8 mouse cellular contexts compared by ENCODE assay signal in genomic region chr2:18587746-18588231, GRCm38 (mm10).
DNase-seq lines count a peak whose midpoint lies in the region; ATAC-seq and TF ChIP-seq lines count a peak whose summit lies in the region.

No protein-coding gene starts in this region.

- TF ChIP-seq POLR2A in heart, adult 2 months (IDR thresholded peaks at IDR 0.05; ENCODE audit: insufficient read depth, low read depth, low read length), result no peak
- TF ChIP-seq POLR2A in bone marrow macrophage, adult 2 months (IDR thresholded peaks at IDR 0.05; ENCODE audit: borderline replicate concordance, low read depth, low read length), result no peak

- H3K36me3 ChIP-seq in heart, adult 2 months (ENCODE audit: control insufficient read depth, insufficient read depth, low read length), result no peaks in the 10 kb centered on the region
- H3K36me3 ChIP-seq in heart, embryonic 13.5 days, result no peaks in the 10 kb centered on the region
- no peaks in the 10 kb centered on the region for H3K36me3 ChIP-seq in midbrain, embryonic 16.5 days (ENCODE audit: control insufficient read depth, insufficient read depth, low read length)

- peak overlapping the region; percentile 74 for H3K9ac ChIP-seq in heart, adult 2 months (ENCODE audit: low read depth, low read length)
- H3K9ac ChIP-seq in heart, embryonic 13.5 days, result peak overlapping the region; percentile 78
- H3K9ac ChIP-seq in midbrain, embryonic 16.5 days (ENCODE audit: low read depth, low read length), result peak overlapping the region; percentile 67

- no peak for ATAC-seq in heart, embryonic 13.5 days (ENCODE audit: extremely low read depth, insufficient number of reproducible peaks, low FRiP score, low TSS enrichment)
- ATAC-seq in midbrain, embryonic 16.5 days, result peak; percentile 26; the same call in 1 of the 2 replicates

- intact Hi-C loops in heart, adult 2 months (cut with DNase I), result loop anchor here (1.0 to 10.0 kb wide), 7 partner anchors 85 to 687 kb away; partner anchors contain the start of genes 4930426L09Rik, Commd3, Dnajc1 and Pip4k2a
- intact Hi-C loops in left cerebral cortex, postnatal 4 days (cut with DNase I), result loop anchor here (5.0 to 10.0 kb wide), 2 partner anchors 85 to 193 kb away; partner anchors contain the start of genes Commd3 and Dnajc1

- no peaks in the 10 kb centered on the region for H3K9me3 ChIP-seq in heart, embryonic 13.5 days
- H3K9me3 ChIP-seq in midbrain, embryonic 16.5 days (replicated peaks; ENCODE audit: control insufficient read depth, low read length, poor library complexity, severe bottlenecking), result no peaks in the 10 kb centered on the region

- peak overlapping the region; percentile 59 for H3K4me3 ChIP-seq in heart, adult 2 months
- peak overlapping the region; percentile 84 for H3K4me3 ChIP-seq in bone marrow macrophage, adult 2 months (ENCODE audit: insufficient read depth, low read length)
- peak overlapping the region; percentile 73 for H3K4me3 ChIP-seq in heart, embryonic 13.5 days
- H3K4me3 ChIP-seq in midbrain, embryonic 16.5 days (ENCODE audit: low read depth, low read length), result peak overlapping the region; percentile 65

- peak; percentile 23 to 31 for DNase-seq in heart, adult 2 months
- DNase-seq in heart, adult 8-10 months (ENCODE audit: low spot score), result no peak
- DNase-seq in large intestine, adult 2 months (ENCODE audit: low read depth, low spot score), result peak; percentile 14
- no peak for DNase-seq in left cerebral cortex, adult 11 months (ENCODE audit: low spot score)
- DNase-seq in left cerebral cortex, postnatal 4 days, result no peak

- H3K27ac ChIP-seq in heart, adult 2 months, result peak overlapping the region; percentile 84
- H3K27ac ChIP-seq in bone marrow macrophage, adult 2 months (ENCODE audit: insufficient read depth, low read depth, low read length), result no peak overlapping the region
- peak overlapping the region; percentile 16 for H3K27ac ChIP-seq in heart, embryonic 13.5 days (replicated peaks)
- peak overlapping the region; percentile 62; the same call in 1 of the 2 replicates for H3K27ac ChIP-seq in midbrain, embryonic 16.5 days (ENCODE audit: low read length)

- no peak for TF ChIP-seq CTCF in heart, adult 2 months (IDR thresholded peaks at IDR 0.05)
- no peak for TF ChIP-seq CTCF in bone marrow macrophage, adult 2 months (IDR thresholded peaks at IDR 0.05; ENCODE audit: low read depth, low read length)

- no peaks in the 10 kb centered on the region for H3K79me2 ChIP-seq in heart, adult 2 months (replicated peaks; ENCODE audit: control insufficient read depth, insufficient read depth, low read length)

- under 1% methylated on average over 16 of the region's 16 CpGs for WGBS in heart, adult 2 months
- under 1% methylated on average over 16 of the region's 16 CpGs for WGBS in heart, embryonic 13.5 days
- under 1% methylated on average over 16 of the region's 16 CpGs for WGBS in large intestine, adult 2 months
- under 1% methylated on average over 16 of the region's 16 CpGs for WGBS in midbrain, embryonic 16.5 days

- no peaks in the 10 kb centered on the region for H3K27me3 ChIP-seq in heart, adult 2 months (ENCODE audit: control insufficient read depth, insufficient read depth, low read length)
- H3K27me3 ChIP-seq in heart, embryonic 13.5 days (replicated peaks), result peaks cover 24% of the 10 kb centered on the region
- no peaks in the 10 kb centered on the region for H3K27me3 ChIP-seq in midbrain, embryonic 16.5 days (ENCODE audit: control insufficient read depth, insufficient read depth, low read depth, low read length)

- H3K4me1 ChIP-seq in heart, adult 2 months (ENCODE audit: control insufficient read depth, insufficient read depth, low read length), result no peaks in the 10 kb centered on the region
- H3K4me1 ChIP-seq in bone marrow macrophage, adult 2 months (ENCODE audit: control insufficient read depth, insufficient read depth, low read length), result peaks cover 5% of the 10 kb centered on the region
- peaks cover 6% of the 10 kb centered on the region; the same call in 1 of the 2 replicates for H3K4me1 ChIP-seq in heart, embryonic 13.5 days
- peaks cover 7% of the 10 kb centered on the region; the same call in 1 of the 2 replicates for H3K4me1 ChIP-seq in midbrain, embryonic 16.5 days (ENCODE audit: control insufficient read depth, insufficient read depth, low read length)

- TF ChIP-seq EP300 in heart, adult 2 months (IDR thresholded peaks at IDR 0.05; ENCODE audit: insufficient read depth, low read depth, low read length), result no peak

- H3K4me2 ChIP-seq in heart, embryonic 13.5 days, result peak overlapping the region; percentile 74
- peak overlapping the region; percentile 75 for H3K4me2 ChIP-seq in midbrain, embryonic 16.5 days (ENCODE audit: low read length)

Comparison
In these comparisons a context has a peak if more than half of its experiments do, and no peak if none do; other contexts are left out.
1. DNase-seq: peak in heart, adult 2 months (2 of 2) and large intestine, adult 2 months (single experiment); none in heart, adult 8-10 months (single experiment), left cerebral cortex, adult 11 months (single experiment) and left cerebral cortex, postnatal 4 days (single experiment).
2. Peak in every context shown above with its lines, with median percentiles within 50 percentile points of each other: H3K4me3 ChIP-seq and H3K9ac ChIP-seq.